Mouse (Mus musculus): ENCODE data around the gene Foxn3. TPM values are rescaled to one million over a fixed set of nuclear protein-coding genes. Genes with fewer than 3 reads are reported as not detected.

The Foxn3 gene
- polyA plus RNA-seq, 1 experiment = 37.8 TPM

- no peak overlapping the region for H3K27ac ChIP-seq (ENCODE audit: insufficient read depth, low read length)
- TF ChIP-seq CTCF (IDR thresholded peaks at IDR 0.05; ENCODE audit: extremely low read depth, insufficient read depth, insufficient read length, insufficient replicate concordance) = no peak
- TF ChIP-seq POLR2A (IDR thresholded peaks at IDR 0.05; ENCODE audit: low read depth, low read length) = no peak
- H3K36me3 ChIP-seq (ENCODE audit: control insufficient read depth, insufficient read depth, low read length) = no peaks in the 10 kb centered on the region
- H3K27me3 ChIP-seq (ENCODE audit: control insufficient read depth, insufficient read depth, low read length) = no peaks in the 10 kb centered on the region
- no peak for DNase-seq (ENCODE audit: low read depth in 1 of 2, low spot score in 2 of 2)
- no peaks in the 10 kb centered on the region; the same call in 1 of the 2 replicates for H3K4me1 ChIP-seq (ENCODE audit: control insufficient read depth, insufficient read depth, insufficient read length)
- over 99% methylated on average over 4 of the region's 4 CpGs for WGBS
- H3K4me3 ChIP-seq (ENCODE audit: extremely low read depth, insufficient read depth, insufficient read length) = no peak overlapping the region
Measured at GRCm38 (mm10) chr12:99435189-99435588, 128.2 kb downstream of the Foxn3 start.

GRCm38 (mm10) chr12:99433402-99433801 is 130.0 kb downstream of the Foxn3 start:
- WGBS = 93% methylated on average over 5 of the region's 5 CpGs
- H3K27ac ChIP-seq (ENCODE audit: insufficient read depth, low read length) = no peak overlapping the region
- no peak for DNase-seq (ENCODE audit: low read depth in 1 of 2, low spot score in 2 of 2)
- no peak overlapping the region for H3K4me3 ChIP-seq (ENCODE audit: extremely low read depth, insufficient read depth, insufficient read length)
- H3K36me3 ChIP-seq (ENCODE audit: control insufficient read depth, insufficient read depth, low read length) = no peaks in the 10 kb centered on the region
- no peaks in the 10 kb centered on the region for H3K27me3 ChIP-seq (ENCODE audit: control insufficient read depth, insufficient read depth, low read length)
- no peak for TF ChIP-seq CTCF (IDR thresholded peaks at IDR 0.05; ENCODE audit: extremely low read depth, insufficient read depth, insufficient read length, insufficient replicate concordance)
- TF ChIP-seq POLR2A (IDR thresholded peaks at IDR 0.05; ENCODE audit: low read depth, low read length) = no peak
- H3K4me1 ChIP-seq (ENCODE audit: control insufficient read depth, insufficient read depth, insufficient read length) = no peaks in the 10 kb centered on the region; the same call in 1 of the 2 replicates

- no peak overlapping the region for H3K27ac ChIP-seq (ENCODE audit: insufficient read depth, low read length)
- no peak overlapping the region for H3K4me3 ChIP-seq (ENCODE audit: extremely low read depth, insufficient read depth, insufficient read length)
- WGBS = 97% methylated on average over 6 of the region's 6 CpGs
- TF ChIP-seq CTCF (IDR thresholded peaks at IDR 0.05; ENCODE audit: extremely low read depth, insufficient read depth, insufficient read length, insufficient replicate concordance) (no peak), POLR2A (IDR thresholded peaks at IDR 0.05; ENCODE audit: low read depth, low read length) (no peak)
- H3K4me1 ChIP-seq (ENCODE audit: control insufficient read depth, insufficient read depth, insufficient read length) = no peaks in the 10 kb centered on the region; the same call in 1 of the 2 replicates
- no peak for DNase-seq (ENCODE audit: low read depth in 1 of 2, low spot score in 2 of 2)
- H3K27me3 ChIP-seq (ENCODE audit: control insufficient read depth, insufficient read depth, low read length) = no peaks in the 10 kb centered on the region
- H3K36me3 ChIP-seq (ENCODE audit: control insufficient read depth, insufficient read depth, low read length) = no peaks in the 10 kb centered on the region
Measured at GRCm38 (mm10) chr12:99431541-99431940, 131.8 kb downstream of the Foxn3 start.

GRCm38 (mm10) chr12:99430992-99431391 is 132.4 kb downstream of the Foxn3 start:
- no peak for TF ChIP-seq CTCF (IDR thresholded peaks at IDR 0.05; ENCODE audit: extremely low read depth, insufficient read depth, insufficient read length, insufficient replicate concordance)
- no peak for TF ChIP-seq POLR2A (IDR thresholded peaks at IDR 0.05; ENCODE audit: low read depth, low read length)
- H3K27ac ChIP-seq (ENCODE audit: insufficient read depth, low read length) = no peak overlapping the region
- no peak overlapping the region for H3K4me3 ChIP-seq (ENCODE audit: extremely low read depth, insufficient read depth, insufficient read length)
- H3K27me3 ChIP-seq (ENCODE audit: control insufficient read depth, insufficient read depth, low read length) = no peaks in the 10 kb centered on the region
- WGBS = 95% methylated on average over 3 of the region's 3 CpGs
- no peaks in the 10 kb centered on the region for H3K36me3 ChIP-seq (ENCODE audit: control insufficient read depth, insufficient read depth, low read length)
- no peak for DNase-seq (ENCODE audit: low read depth in 1 of 2, low spot score in 2 of 2)
- H3K4me1 ChIP-seq (ENCODE audit: control insufficient read depth, insufficient read depth, insufficient read length) = no peaks in the 10 kb centered on the region; the same call in 1 of the 2 replicates

GRCm38 (mm10) chr12:99429101-99429500 is 134.3 kb downstream of the Foxn3 start:
- no peaks in the 10 kb centered on the region; the same call in 1 of the 2 replicates for H3K4me1 ChIP-seq (ENCODE audit: control insufficient read depth, insufficient read depth, insufficient read length)
- H3K4me3 ChIP-seq (ENCODE audit: extremely low read depth, insufficient read depth, insufficient read length) = no peak overlapping the region
- H3K36me3 ChIP-seq (ENCODE audit: control insufficient read depth, insufficient read depth, low read length) = peaks cover 2% of the 10 kb centered on the region
- no peak for DNase-seq (ENCODE audit: low read depth in 1 of 2, low spot score in 2 of 2)
- no peaks in the 10 kb centered on the region for H3K27me3 ChIP-seq (ENCODE audit: control insufficient read depth, insufficient read depth, low read length)
- no peak overlapping the region for H3K27ac ChIP-seq (ENCODE audit: insufficient read depth, low read length)
- WGBS = 94% methylated on average over 3 of the region's 3 CpGs
- TF ChIP-seq POLR2A (IDR thresholded peaks at IDR 0.05; ENCODE audit: low read depth, low read length) (no peak), CTCF (IDR thresholded peaks at IDR 0.05; ENCODE audit: extremely low read depth, insufficient read depth, insufficient read length, insufficient replicate concordance) (no peak)

GRCm38 (mm10) chr12:99426207-99426916 is 137.0 kb downstream of the Foxn3 start:
- Histone ChIP-seq H3K4me3 (ENCODE audit: extremely low read depth, insufficient read depth, insufficient read length) (no peak overlapping the region), H3K4me1 (ENCODE audit: control insufficient read depth, insufficient read depth, insufficient read length) (no peaks in the 10 kb centered on the region; the same call in 1 of the 2 replicates), H3K36me3 (ENCODE audit: control insufficient read depth, insufficient read depth, low read length) (peaks cover 4% of the 10 kb centered on the region), H3K27ac (ENCODE audit: insufficient read depth, low read length) (no peak overlapping the region), H3K27me3 (ENCODE audit: control insufficient read depth, insufficient read depth, low read length) (no peaks in the 10 kb centered on the region)
- 96% methylated on average over 14 of the region's 14 CpGs for WGBS
- TF ChIP-seq CTCF (IDR thresholded peaks at IDR 0.05; ENCODE audit: extremely low read depth, insufficient read depth, insufficient read length, insufficient replicate concordance) (no peak), POLR2A (IDR thresholded peaks at IDR 0.05; ENCODE audit: low read depth, low read length) (no peak)
- no peak for DNase-seq (ENCODE audit: low read depth in 1 of 2, low spot score in 2 of 2)

GRCm38 (mm10) chr12:99419396-99419760 is 144.0 kb downstream of the Foxn3 start:
- Histone ChIP-seq H3K4me1 (ENCODE audit: control insufficient read depth, insufficient read depth, insufficient read length) (no peaks in the 10 kb centered on the region), H3K4me3 (ENCODE audit: extremely low read depth, insufficient read depth, insufficient read length) (no peak overlapping the region), H3K27me3 (ENCODE audit: control insufficient read depth, insufficient read depth, low read length) (no peaks in the 10 kb centered on the region), H3K27ac (ENCODE audit: insufficient read depth, low read length) (no peak overlapping the region), H3K36me3 (ENCODE audit: control insufficient read depth, insufficient read depth, low read length) (peaks cover 1% of the 10 kb centered on the region; the same call in 1 of the 2 replicates)
- WGBS = 86% methylated on average over 2 of the region's 2 CpGs
- TF ChIP-seq CTCF (IDR thresholded peaks at IDR 0.05; ENCODE audit: extremely low read depth, insufficient read depth, insufficient read length, insufficient replicate concordance) (no peak), POLR2A (IDR thresholded peaks at IDR 0.05; ENCODE audit: low read depth, low read length) (no peak)
- no peak for DNase-seq (ENCODE audit: low read depth in 1 of 2, low spot score in 2 of 2)

All from spleen, adult 2 months (tissue).